Mouse (Mus musculus): ENCODE results near the gene Olfr1408.

The Olfr1408 gene

GRCm38 (mm10) chr1:173137274-173137673, at the start of gene Olfr1408:
TSS of gene Olfr1408 (minus strand) at chr1:173137374.
- DNase-seq (ENCODE audit: low spot score in 2 of 2) = no peak

GRCm38 (mm10) chr1:173174154-173174842, 37.1 kb upstream of the Olfr1408 start:
- DNase-seq (ENCODE audit: low spot score in 2 of 2) = no peak

Measured in natural killer cell, adult 2 months (primary cell).